Mouse (Mus musculus) brain, embryonic 18.5 days (tissue): ENCODE results near the gene Asl.

Experiments
- DNase-seq: peaks from one replicate; pipeline ENCODE4 v3.0.0-alpha.2; 2012; ENCODE audit warnings: low read depth, low spot score

Asl gene

DNA sequence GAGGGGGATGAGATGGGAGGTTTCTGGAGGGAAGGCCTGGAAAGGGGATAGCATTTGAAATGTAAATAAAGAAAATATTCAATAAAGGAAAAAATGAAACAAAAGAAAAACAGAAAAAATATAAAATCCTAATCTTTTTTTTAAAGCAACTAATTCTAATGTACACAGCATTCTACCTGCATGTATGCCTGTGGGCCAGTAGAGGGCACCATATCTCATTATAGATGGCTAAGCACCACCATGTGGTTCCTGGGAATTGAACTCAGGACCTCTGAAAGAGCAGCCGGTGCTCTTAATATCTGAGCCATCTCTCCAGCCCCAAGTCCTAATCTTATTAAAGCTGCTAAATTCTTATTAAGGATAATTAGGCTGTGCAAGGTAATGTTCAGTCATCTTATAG lies 21.7 kb downstream of the Asl start:
- no peak for DNase-seq

DNA sequence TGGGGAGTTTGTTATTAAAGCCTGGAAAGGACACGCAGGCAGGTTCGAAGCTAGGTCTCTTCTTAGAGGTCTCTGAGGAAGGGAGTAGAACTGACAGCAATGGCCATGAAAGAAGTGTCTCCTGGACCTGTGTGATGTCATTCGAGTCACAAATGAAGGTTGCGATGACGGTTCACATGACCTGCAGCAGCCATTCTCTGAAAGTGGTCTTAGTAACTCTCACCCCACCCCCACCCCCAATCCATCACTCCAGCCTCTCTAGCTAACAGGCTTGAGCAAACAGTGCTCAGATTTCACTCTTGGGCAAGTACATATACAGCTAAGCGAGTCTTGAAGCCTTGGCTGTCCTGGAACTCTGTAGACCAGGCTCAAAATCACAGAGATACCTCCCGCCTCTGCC lies 25.8 kb downstream of the Asl start:
- DNase-seq: no peak

DNA sequence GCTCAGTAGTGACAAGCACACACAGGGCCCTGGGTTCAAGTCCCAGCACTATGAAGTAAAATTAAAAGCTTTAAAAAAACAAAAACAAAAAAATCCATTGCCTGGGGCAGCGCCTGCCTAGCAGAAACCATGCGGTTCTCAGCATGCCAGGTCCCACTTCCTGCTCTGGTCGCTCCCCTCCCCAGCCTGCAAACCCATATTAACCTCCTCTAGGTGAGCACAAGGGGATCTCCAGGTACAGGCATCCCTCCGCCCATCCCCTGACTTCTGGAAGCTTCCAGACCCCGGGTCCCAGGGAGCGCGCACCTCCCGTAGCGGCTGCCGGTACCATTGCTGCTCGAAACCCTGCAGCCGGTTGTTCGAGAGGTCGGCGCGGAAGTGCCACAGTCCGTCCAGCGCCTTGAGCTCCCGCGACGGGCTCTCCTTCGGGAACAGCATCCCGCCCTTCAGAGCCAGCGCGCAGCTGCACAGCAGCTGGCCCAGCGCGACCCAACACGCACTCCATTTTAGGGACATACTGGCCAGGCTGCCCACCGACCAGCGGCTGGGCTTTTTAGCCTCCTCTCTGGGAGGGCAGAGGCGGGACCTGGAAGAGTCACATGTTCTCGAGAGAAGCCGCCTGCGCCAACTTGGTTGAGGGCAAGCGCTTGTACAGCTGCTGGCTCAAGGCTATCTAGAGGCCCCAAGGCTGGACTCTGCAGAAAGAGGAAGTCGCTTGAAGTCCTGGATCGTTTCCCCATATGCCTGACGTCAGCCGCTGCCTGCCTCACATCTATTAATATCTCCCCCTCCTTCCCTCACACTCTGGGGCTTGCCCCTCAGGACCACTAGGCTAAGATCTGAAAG lies 26.5 kb downstream of the Asl start, which contains the start of gene Gusb:
TSS of gene Gusb (minus strand) at position 749 of the 846 bp plus-strand sequence.
- no peak for DNase-seq

DNA sequence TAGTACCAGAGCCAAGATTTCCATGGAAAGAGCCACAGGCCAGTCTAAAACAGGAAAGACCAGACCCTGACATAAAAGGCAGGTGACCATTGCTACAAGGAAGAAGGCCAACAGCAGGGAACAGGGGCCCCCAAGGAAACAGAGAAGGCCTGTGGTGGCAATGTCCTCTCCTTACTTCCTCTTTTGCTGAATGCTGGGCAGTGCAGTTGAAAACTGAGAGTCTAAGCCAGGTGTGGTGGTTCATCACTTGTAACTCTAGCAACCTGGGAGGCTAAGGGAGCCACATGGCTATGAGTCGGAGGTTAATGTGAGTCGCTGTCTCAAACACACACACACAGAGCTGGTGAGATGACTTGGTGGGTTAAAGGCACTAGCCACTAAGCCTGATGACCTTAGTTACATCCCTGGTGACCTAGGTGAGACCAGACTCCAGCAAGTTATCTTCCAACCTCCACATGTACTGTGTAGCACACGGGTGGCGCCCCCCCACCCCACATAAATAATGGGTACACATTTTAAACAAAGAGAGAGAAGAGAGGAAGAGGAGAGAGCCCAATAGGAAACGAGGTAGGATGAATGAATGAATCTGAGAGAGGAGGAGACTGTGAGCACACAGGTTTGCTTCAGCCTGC lies 27.6 kb downstream of the Asl start:
- DNase-seq: no peak

DNA sequence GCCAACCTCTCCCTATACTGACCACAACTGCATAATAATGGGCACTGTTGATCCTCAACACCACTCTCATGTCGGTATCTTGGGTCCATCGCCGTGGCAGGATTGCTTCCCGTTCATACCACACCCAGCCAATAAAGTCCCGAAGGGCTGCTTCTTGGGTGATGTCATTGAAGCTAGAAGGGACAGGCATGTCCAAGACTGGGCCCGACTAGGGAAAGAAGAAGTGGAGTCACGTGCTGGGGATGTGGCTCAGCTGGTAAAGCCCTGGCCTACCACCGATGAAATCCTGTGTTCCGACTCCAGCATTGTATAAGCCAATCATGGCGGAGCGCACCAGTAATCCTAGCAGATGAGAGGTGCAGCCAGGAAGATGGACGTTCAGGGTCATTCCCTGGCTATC lies 28.3 kb downstream of the Asl start:
- DNase-seq: no peak

DNA sequence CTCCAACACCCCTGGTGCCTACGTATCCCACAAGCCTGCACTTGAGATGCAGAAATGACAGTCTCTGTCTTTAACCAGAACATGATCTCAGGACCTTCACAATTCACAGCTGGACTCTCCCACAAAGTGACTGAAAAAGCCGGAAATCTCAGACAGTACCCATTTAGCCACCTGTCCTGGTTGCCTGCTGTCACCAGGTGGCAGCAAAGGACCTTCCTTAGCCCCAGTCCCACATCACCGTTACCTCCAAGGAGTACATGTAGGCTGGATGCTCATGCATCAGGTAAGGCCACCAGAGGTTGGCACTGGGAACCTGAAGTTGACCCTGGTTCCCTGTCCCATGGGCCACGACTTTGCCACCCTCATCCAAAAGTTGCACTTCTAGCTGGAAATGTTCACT lies 29.9 kb downstream of the Asl start:
- DNase-seq: no peak

DNA sequence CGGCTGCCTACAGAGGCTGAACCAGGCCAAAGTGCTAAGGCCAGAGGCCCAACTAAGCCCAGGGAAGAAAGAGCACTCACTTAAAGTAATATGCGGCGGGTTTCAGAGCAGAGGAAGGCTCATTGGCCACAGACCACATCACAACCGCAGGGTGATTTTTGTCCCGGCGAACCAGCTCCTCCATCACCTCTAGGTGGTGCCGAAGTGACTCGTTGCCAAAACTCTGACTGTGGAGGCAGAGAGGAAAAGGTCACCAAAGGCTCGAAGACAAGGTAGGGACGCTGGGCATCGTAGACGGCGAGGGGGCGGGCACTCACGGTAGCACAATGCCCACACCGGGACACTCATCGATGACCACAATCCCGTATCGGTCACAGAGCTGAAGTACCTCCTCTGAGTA lies 31.3 kb downstream of the Asl start:
- no peak for DNase-seq

DNA sequence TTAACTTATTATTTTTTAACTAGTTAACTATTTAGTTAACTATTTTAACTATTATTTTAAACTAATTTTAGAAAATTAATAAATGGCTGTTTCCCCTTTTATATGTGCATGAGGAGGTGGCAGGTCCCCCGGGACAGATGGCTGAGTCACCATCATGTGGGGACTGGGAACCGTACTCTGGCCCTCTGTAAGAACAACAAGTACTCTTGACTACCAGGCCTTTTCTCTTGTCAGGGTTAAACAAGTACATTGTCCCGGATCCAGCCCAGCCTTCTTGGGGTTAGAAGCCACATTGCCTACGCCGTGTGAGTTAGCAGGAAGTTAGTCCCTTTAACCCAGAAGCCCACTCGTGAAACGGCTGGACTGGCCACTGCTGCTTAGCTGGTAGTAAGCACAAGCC lies 34.1 kb downstream of the Asl start:
- no peak for DNase-seq

DNA sequence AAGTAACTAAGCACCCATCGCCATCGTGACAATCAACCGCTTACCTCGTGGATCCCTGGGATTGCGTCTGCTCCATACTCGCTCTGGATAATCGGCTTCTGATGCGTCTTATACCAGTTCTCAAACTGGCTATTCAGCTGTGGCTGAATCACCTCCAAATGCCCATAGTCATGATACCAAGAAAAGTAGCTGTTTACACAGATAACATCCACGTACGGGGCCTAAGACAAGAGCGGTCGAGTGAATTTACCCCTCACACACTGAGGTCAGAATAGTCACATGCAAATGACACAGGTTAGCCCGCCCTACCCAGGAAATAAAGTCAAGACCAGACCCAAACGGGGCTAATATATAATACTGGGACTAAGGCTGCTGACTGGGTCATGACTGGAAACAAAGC lies 35.7 kb downstream of the Asl start:
- DNase-seq: no peak

DNA sequence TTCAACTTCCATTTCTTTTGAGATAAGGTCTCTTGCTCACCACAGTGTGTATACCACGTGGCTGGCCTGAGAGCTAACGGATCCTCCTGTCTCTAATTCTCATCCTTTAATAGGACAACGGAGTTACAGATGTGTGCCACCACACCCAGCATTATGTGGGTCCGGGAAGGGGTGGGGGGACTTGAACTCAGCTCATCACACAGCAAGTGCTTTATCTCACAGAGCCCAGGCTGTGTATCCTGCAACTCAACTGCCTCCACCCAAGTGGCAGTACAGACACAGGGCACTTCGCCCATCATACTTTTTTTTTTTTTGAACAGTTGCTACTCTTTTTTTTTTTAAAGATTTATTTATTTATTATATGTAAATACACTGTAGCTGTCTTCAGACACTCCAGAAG lies 37.1 kb downstream of the Asl start:
- DNase-seq: no peak

DNA sequence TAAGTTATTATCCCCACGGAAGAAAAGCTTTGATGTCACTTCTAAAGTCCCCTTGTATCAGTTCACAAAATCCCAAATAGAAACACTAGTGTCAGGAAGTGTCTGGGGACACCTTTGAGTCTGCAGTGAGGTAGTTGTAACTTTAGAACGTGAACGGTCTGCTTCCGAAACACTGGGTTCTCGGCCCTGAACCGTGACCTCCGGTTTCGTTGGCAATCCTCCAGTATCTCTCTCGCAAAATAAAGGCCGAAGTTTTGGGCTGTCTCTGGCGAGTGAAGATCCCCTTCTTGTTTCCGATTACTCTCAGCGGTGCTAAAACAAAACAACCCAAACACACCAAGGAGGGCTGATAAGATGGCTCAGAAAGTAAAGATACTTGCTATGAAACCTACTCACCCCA lies 39.7 kb downstream of the Asl start:
- DNase-seq: no peak

DNA sequence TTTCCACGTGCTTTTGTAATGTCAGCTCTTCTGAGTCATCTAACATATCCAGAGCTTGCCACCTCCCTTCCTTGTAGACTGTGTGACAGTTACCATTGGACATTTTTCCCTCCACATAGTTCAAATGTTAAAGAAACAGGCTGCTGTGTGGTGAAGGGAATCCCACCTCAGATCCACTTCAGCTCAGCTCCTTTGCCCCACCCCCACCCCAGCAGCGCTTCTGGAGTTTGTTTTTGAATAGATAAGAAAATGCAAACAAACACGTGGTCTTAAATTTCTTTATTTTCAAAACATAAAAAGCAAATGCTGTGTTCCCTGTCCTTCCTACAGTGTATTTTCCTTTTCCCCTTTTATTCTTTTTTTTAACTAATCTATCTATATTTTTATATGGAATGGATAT lies 48.8 kb downstream of the Asl start:
- DNase-seq: no peak

DNA sequence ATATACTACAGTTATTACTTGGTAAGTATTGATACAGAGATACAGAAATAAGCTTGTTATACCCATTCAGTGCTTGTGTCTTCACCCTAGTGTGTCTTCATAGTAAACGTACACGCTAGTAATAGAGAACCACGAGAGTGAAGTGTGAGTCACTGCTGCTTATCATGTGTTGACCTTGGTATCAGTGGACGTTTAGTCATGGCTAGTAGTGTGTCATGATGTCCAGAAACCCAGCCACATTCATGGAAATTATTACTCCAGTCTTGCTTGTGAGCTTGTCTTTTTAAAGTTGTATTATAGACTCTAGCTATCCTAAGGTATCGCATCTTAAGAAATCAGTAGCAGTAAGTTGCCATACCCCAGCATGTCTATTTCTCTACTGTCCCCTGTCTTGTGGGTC lies 50.4 kb downstream of the Asl start:
- no peak for DNase-seq

DNA sequence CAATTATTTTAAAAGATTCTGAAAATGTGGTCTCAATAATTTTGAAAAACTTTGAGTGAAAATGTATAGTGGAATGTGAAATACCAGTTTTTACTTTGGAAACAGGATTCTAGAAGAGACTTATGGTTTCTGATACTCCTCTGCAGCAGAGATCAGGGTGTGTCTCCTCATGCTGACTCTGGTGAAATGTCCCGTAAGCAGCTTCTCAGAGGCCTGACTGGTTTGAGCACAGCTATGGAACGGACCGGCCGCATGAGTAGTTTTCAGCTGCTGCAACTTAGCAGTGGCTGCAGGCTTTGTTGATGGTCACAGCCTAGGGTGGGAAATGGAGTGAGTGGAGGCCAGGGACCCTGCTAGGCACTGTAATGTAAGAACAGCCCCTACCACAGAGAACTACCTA lies 51.3 kb downstream of the Asl start:
- DNase-seq: no peak

DNA sequence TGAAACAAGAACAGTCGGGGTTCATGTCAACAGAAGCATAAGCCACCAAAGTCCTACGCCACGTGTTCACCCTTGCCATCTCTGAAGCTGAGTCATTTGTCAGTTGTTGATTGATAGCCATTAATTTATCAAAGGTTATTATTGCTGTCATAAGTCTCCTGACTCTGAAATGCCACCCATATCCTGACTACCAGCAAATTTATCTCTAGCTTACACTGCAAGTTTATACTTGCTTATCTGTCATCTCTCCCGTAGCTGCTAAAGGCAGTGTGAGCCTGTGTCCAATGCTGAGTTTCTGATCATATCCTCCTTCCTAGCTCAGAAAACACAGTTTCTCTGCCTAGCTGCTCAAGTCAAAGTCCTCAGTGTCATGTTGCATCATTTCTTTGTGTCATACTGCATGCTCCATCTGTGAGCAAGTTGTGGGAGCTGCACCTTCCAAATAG lies 54.2 kb downstream of the Asl start:
- no peak for DNase-seq

DNA sequence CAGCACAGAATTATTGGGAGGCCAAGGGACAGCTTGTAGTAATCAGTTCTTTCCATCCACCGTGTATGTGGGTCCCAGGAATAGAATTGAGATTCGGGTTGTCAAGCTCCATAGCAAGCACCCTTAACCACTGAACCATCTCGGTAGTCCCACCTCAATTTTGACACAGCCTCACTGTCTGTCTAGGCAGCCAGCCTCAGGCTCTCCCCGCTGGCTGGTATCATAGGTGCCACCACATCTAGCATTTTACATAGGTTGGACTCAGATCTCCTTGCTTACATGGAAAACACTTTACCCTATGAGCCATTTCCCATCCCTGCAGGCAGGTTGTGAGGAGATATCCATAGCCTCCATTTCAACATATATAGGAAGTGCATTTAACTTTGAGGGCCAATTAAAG lies 54.7 kb downstream of the Asl start:
- DNase-seq: no peak

DNA sequence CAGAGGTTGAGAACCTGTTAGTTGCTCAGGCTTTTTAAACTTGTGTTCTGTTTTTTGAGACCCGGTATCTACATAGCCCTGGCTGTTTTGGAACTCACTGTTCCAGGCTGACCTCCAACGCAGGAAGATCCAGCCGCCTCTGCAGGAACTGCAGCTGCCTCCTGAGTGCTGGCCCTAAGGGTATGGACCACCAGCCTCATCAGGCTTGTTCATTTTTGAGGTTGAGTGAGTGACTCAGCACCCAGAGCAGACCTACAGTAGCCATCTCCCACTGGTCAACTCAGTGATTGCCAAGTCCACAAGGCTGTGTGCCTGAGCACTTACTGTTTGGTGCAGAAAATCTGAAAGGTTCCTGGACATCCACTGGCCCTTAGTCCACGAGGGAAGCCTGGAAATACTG lies 57.6 kb downstream of the Asl start:
- DNase-seq: no peak

DNA sequence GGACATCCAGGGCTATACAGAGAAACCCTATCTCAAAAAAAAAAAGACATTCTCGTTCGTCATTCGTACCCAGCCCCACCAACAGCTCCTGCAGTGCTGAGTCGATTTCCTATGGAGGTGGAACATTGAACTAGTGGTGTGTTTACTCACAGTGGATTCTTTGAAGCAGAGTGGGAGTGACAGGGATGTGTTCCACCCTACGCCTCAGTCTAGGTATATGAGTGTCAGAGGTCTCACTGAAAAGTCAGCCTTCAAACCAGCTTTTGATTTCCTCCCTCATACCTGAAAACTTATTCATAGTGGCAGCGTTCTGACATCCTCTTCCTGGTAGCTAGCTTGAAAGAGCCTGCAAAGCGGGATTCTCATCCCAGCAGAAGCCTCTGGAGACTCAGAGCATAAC lies 60.6 kb downstream of the Asl start:
- DNase-seq: no peak

DNA sequence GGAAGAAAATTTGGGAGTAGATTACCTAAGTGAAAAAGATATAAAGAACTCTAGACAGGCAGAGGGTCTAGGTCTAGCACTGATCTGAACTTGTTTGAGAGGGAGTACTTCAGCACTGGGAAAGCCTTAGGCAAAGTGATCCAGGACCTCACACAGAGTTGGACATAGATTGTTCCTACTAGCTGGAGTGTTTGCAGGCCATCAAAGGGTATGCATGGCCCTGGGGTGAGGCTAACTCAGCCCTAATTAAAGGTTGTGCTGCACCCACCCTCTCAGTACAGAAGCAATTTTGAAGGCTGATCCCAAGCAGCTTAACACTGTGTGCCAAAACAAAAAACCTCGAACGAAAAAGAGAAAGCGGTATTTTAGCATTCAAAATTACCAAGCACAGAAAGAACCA lies 62.6 kb downstream of the Asl start:
- DNase-seq: no peak

DNA sequence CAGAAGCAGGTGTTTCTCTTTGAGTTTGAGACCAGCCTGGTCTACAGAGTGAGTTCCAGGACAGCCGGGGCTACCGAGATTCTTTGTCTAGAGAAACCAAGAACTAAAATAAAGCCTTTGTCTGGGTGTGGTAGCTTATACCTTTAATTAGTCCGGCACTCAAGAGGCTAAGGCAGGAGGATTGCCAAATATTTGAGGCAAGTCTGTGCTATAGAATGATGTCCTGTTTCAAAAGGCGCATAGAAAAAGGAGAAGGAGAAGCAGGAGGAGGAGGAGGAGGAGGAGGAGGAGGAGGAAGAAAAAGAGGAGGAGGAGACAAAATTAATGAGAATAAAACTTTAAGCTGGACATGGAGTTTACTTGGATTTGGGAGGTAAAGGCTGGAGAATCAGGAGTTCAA lies 65.8 kb downstream of the Asl start:
- DNase-seq: no peak
